Mouse (Mus musculus) liver, embryonic 16.5 days (tissue): ENCODE measurements around the gene Otulin. TPM values are rescaled to one million over a fixed set of nuclear protein-coding genes. Genes with fewer than 3 reads are reported as not detected.
A peak's percentile ranks its signal among the peaks of the same experiment; 100 is the strongest.

ENCODE experiments used
- ATAC-seq: fragments of 200-750 bp; cut with Nextera tagmentation; 2 replicates; pipeline ENCODE4 v1.8.0; 2017; ENCODE audit warnings: low read depth, mild to moderate bottlenecking, moderate number of reproducible peaks, moderate library complexity
- H3K27ac ChIP-seq: fragments of 300-500 bp; sonication (generic); 2 replicates; pipeline ENCODE4 v1.5.1; 2014; ENCODE audit warnings: mild to moderate bottlenecking, low read length
- H3K27me3 ChIP-seq: fragments of 300-500 bp; sonication (generic); 2 replicates; pipeline ENCODE4 v1.6.1; 2014; ENCODE audit warnings: low read depth, low read length, mixed read lengths; ENCODE audit not compliant: control insufficient read depth, insufficient read depth
- H3K36me3 ChIP-seq: fragments of 300-500 bp; sonication (generic); 2 replicates; pipeline ENCODE4 v1.6.1; 2014; ENCODE audit warnings: mild to moderate bottlenecking; ENCODE audit not compliant: control insufficient read depth, insufficient read depth
- H3K4me1 ChIP-seq: fragments of 300-500 bp; sonication (generic); 2 replicates; pipeline ENCODE4 v1.6.1; 2014; ENCODE audit warnings: low read depth, low read length, mixed read lengths; ENCODE audit not compliant: control insufficient read depth
- H3K4me2 ChIP-seq: fragments of 300-500 bp; sonication (generic); 2 replicates; pipeline ENCODE4 v1.6.1; 2014; ENCODE audit warnings: low read depth, low read length, mixed read lengths
- H3K4me3 ChIP-seq: fragments of 300-500 bp; sonication (generic); 2 replicates; pipeline ENCODE4 v1.5.1; 2014; ENCODE audit warnings: low read depth, mild to moderate bottlenecking, low read length
- H3K9ac ChIP-seq: fragments of 300-500 bp; sonication (generic); 2 replicates; pipeline ENCODE4 v1.6.1; 2014; ENCODE audit warnings: low read depth, low read length
- H3K9me3 ChIP-seq: fragments of 300-500 bp; sonication (generic); replicated peaks from 2 replicates; pipeline ENCODE4 v1.6.1; 2016; ENCODE audit warnings: low read length; ENCODE audit not compliant: control insufficient read depth
- WGBS: fragments of 180-500 bp; shearing (Covaris S2); extraction: QIAGEN DNeasy Blood & Tissue Kit; methylation state at CpG from one replicate; pipeline ENCODE4 v1.1.7; 2014; ENCODE audit not compliant: insufficient replicate concordance; 5-methylcytosine and 5-hydroxymethylcytosine counted together
- polyA plus RNA-seq: library from polyadenylated mRNA; unstranded; fragments of >200 nt; fragmentation: Nextera tagmentation; extraction: Ambion mirVana; gene quantifications from 2 replicates; pipeline ENCODE4 v1.2.1, GENCODE M21; 2015

Gene Otulin
- polyA plus RNA-seq, 1 experiment from 2014 or later: 12.3 TPM

DNA sequence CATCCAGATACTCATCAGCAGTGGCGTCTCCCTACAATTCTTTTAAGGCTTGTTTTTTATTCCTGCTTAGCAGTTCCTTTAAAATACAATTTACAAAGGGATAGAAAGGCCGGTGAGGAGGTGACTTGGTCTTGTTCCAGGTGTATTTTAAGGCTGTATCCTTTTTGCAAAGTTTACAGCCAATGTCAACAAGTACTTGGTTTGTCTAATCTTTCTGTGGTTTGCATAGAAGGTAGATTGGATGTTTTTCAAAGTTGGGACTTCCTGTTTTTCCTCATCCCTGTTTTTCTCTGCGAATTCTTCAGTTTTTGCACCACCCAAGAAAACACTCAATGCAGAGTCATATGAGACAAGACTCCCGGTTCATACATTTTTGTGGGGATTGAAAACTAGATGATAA, 101.6 kb downstream of the Otulin start:
- Histone ChIP-seq H3K27ac (no peak overlapping the region), H3K4me3 (no peak overlapping the region), H3K36me3 (no peaks in the 10 kb centered on the region), H3K9ac (no peak overlapping the region), H3K4me1 (peaks cover 2% of the 10 kb centered on the region), H3K4me2 (no peak overlapping the region), H3K27me3 (no peaks in the 10 kb centered on the region), H3K9me3 (no peaks in the 10 kb centered on the region)
- 52% methylated on average over 4 of the region's 4 CpGs for WGBS
- no peak for ATAC-seq

DNA sequence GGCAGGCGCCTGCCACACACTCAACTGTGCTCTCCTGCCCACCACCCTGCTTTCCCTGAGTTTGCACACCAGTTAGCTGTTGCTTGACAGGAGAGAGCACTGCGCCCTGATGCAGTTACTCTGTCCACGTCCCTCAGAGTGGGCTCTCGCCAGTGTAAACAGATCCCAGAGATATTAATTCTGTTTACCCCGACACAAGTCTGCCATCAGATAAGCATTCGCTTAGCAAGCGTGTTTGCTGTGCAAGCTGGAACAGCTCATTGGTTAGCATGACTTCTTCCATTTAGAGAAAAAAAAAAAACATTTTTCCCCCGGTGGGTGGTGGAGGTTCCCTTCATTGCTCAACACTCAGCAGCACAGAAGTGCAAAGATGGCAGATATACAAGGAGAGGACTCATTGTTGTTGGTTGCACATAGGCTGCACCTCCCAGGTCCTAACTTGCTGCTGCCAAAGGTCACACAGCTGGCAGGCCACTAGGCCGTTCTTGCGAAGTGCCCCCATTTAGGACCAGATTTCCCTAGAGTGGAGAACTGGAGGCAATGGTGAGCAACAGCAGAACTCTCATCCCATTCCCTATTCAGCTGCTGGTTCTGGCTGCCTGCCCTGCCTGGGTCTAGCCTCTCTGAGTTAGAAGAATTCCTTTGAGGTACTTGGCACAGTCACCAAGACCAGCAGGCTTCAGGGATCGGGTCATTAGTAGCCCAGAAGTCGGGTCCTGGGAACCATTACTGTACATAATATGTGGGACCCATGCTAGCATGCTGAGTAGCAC, 105.1 kb downstream of the Otulin start:
- peaks cover 2% of the 10 kb centered on the region for H3K4me1 ChIP-seq
- peak; percentile 16; the same call in 1 of the 2 replicates for ATAC-seq
- no peaks in the 10 kb centered on the region for H3K36me3 ChIP-seq
- H3K27me3 ChIP-seq: no peaks in the 10 kb centered on the region
- H3K9me3 ChIP-seq: no peaks in the 10 kb centered on the region
- WGBS: 63% methylated on average over 12 of the region's 12 CpGs
- no peak overlapping the region for H3K27ac ChIP-seq
- H3K4me3 ChIP-seq: no peak overlapping the region
- no peak overlapping the region for H3K4me2 ChIP-seq
- no peak overlapping the region for H3K9ac ChIP-seq

DNA sequence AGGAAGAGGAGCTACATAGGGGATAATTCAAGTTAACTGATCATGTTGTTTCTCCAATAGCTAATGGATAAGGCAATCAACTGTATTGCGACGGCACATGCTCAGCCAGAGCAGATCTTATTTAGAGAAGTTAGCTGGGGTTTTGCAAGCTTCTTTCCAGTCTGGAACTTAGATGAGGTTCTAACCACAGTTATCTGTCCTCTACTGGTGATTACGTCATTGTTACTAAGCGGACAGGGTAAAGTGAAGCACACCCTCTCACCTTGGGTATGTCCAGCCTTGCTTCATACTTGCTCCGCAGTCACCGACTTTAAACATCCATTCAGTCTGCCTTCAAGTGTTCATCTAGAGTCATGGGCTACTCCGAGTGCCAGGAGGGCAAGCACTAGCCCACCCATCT, 110.6 kb downstream of the Otulin start:
- no peaks in the 10 kb centered on the region for H3K36me3 ChIP-seq
- H3K4me3 ChIP-seq: no peak overlapping the region
- H3K27me3 ChIP-seq: no peaks in the 10 kb centered on the region
- no peaks in the 10 kb centered on the region for H3K9me3 ChIP-seq
- WGBS: 68% methylated on average over 7 of the region's 7 CpGs
- H3K4me1 ChIP-seq: no peaks in the 10 kb centered on the region
- H3K9ac ChIP-seq: no peak overlapping the region
- no peak for ATAC-seq
- no peak overlapping the region for H3K27ac ChIP-seq
- H3K4me2 ChIP-seq: no peak overlapping the region

DNA sequence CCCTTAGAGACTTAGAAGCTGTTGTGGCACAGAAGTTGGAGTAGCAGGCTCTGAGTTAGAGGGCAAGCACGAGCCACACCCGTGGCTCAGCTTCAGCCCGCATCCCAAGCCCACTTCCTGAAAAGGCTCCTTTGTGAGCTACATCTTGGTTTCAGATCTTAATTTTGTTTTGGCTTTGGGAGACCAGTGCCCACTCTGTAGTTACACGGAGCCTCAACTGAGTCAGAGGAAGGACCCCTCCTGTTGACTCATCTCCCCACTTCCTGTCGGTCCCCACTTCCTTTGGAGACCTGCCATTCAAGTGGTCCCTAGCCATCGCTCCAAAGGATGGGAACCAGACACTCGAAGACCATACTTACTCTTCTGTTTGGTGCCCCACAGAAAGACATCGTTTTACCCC, 112.5 kb downstream of the Otulin start:
- WGBS: 27% methylated on average over 8 of the region's 8 CpGs
- no peak overlapping the region for H3K9ac ChIP-seq
- no peak overlapping the region for H3K27ac ChIP-seq
- H3K27me3 ChIP-seq: no peaks in the 10 kb centered on the region
- no peak overlapping the region for H3K4me2 ChIP-seq
- ATAC-seq: no peak
- H3K36me3 ChIP-seq: no peaks in the 10 kb centered on the region
- H3K9me3 ChIP-seq: no peaks in the 10 kb centered on the region
- H3K4me3 ChIP-seq: no peak overlapping the region
- no peaks in the 10 kb centered on the region for H3K4me1 ChIP-seq

DNA sequence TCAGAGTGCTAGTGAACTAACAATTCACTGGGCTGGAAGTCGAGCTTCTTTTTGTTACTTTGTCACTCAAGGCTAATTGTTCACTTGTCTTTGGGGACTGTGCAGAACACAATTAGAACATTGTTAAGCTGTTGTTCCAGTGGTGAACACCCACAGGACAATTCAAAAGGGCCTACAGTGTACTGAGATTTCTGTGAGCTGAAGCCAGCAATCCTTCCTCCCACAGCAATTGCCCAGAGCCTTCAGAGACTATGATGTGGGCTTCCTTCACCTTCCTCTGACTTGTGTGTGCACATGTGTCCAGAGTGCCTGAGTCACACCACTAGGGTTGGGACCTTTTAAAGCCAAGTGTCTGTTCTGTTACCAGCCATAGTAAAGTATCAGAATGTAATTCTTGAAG, 113.6 kb downstream of the Otulin start:
- no peak overlapping the region for H3K4me2 ChIP-seq
- WGBS: 53% methylated on average over 1 of the region's 1 CpGs
- H3K36me3 ChIP-seq: no peaks in the 10 kb centered on the region
- H3K4me1 ChIP-seq: no peaks in the 10 kb centered on the region
- no peak overlapping the region for H3K9ac ChIP-seq
- no peak overlapping the region for H3K4me3 ChIP-seq
- ATAC-seq: no peak
- no peaks in the 10 kb centered on the region for H3K27me3 ChIP-seq
- H3K9me3 ChIP-seq: no peaks in the 10 kb centered on the region
- no peak overlapping the region for H3K27ac ChIP-seq

DNA sequence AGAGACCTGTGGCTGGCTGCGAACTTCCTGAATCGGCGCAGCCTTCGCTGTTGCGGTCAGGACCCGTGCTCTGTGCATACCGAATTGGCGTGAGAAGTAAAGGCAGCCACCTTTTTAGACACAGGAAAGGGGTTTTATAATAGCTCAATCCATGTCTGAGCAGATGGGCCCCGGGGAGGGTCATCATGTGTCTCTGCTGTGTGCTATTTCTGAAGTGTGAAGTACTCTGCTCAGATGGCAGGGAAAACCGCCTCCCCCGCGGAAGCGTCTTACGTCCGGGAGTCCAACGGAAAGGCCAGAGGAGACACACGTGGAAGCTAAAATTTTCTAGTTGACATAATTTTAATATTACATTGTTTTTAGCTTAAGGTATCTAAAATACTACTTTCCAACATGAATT, 121.5 kb downstream of the Otulin start:
- H3K9me3 ChIP-seq: no peaks in the 10 kb centered on the region
- no peak overlapping the region for H3K27ac ChIP-seq
- no peak overlapping the region for H3K4me2 ChIP-seq
- peaks cover 20% of the 10 kb centered on the region for H3K4me1 ChIP-seq
- no peaks in the 10 kb centered on the region for H3K36me3 ChIP-seq
- no peak overlapping the region for H3K4me3 ChIP-seq
- H3K9ac ChIP-seq: no peak overlapping the region
- H3K27me3 ChIP-seq: no peaks in the 10 kb centered on the region
- WGBS: 92% methylated on average over 17 of the region's 17 CpGs
- ATAC-seq: no peak

DNA sequence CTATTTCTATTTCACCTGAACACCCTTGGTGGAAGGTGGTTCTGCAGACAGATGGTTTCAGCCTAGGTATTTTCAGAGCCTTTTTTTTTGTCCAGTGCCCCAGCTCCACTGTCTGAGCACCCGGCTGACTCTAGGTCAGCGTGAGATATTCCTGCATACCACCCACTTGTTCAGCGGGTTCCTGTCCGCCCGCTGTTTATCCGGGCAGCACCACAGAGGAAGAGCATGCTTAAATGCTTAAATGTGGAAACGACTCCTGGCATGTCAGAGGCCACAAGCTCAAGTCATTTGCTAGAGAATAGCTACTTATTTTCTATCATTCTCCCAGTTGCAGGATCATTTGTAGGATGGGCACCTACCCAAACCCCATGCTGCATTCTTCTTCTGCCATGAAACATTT, 122.3 kb downstream of the Otulin start:
- Histone ChIP-seq H3K4me1 (peaks cover 20% of the 10 kb centered on the region), H3K36me3 (no peaks in the 10 kb centered on the region), H3K9me3 (no peaks in the 10 kb centered on the region), H3K4me3 (no peak overlapping the region), H3K9ac (no peak overlapping the region), H3K4me2 (no peak overlapping the region), H3K27ac (no peak overlapping the region), H3K27me3 (no peaks in the 10 kb centered on the region)
- 78% methylated on average over 7 of the region's 7 CpGs for WGBS
- ATAC-seq: no peak

DNA sequence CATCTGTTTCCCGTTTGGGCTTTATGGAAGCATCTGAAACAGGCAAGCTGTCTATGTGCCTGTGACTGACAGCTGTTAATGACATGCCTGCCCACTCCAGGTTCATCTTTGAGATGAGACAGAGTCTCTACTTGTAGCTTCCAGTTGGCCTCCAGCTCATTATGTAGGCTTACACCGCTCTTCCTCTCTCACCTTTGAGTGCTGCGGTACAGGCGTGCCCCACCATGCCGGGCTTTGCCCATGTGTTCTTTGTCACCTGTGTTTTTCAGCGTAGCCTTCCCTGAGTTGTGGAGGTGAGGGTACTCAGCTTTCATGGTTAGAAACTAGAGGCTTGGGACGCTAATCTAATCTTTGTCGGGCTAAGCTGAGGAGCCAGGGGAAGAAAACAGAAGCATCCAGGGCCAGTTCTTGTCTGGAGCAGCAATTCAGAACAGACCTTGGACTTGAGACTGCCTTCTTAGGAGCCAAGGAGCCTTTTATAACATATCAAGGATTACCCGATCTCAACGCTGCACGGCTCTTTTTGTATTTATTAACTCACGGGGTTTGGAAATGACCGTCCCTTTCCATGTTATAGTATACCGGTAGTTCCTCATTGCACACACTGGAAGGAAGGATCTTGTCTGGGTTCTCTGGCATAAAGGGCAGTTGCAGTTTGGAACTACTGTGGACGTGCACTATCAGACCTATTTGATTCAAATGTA, 123.4 kb downstream of the Otulin start:
- no peak for ATAC-seq
- WGBS: 84% methylated on average over 15 of the region's 15 CpGs
- Histone ChIP-seq H3K27me3 (no peaks in the 10 kb centered on the region), H3K4me1 (peaks cover 20% of the 10 kb centered on the region), H3K9ac (no peak overlapping the region), H3K9me3 (no peaks in the 10 kb centered on the region), H3K4me3 (no peak overlapping the region), H3K36me3 (no peaks in the 10 kb centered on the region), H3K27ac (no peak overlapping the region), H3K4me2 (no peak overlapping the region)

DNA sequence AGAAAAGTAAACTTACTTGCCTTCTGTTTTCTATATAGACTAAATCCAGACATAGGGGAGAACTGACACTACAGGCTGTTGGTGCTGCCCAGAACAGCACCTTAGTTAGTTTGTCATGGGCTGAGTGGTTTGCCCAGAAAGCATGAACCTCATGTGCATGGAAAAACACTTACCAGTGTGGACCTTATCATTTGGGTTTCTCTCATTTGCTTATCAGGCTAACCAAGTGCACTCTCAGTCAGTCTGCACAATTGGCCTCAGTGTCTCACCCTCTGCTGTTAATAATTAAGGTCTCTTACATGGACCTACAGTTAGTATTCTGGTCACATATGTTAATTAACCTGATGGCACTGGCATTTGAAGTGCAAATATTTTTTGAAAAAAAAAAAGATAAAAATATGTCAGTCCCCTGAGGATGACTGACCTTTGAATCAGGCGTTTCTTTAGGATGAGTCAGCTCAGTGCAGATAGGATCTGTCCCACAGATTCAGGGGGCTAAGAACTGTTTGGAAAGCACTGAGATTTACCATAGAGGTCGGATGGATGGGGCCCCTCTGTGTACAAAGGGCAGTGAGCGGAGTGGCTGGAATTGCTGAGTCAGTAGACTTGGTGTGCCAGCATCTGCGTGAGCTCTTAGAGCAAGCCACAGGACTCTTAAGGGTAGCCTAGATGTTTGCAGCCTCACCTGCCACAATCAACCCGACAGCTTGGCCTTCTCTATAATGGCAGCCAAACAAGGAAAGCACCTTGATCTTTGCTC, 124.2 kb downstream of the Otulin start:
- Histone ChIP-seq H3K4me2 (peak overlapping the region; percentile 41), H3K9me3 (no peaks in the 10 kb centered on the region), H3K9ac (peak overlapping the region; percentile 30), H3K27ac (peak overlapping the region; percentile 40; the same call in 1 of the 2 replicates), H3K4me3 (no peak overlapping the region), H3K27me3 (no peaks in the 10 kb centered on the region), H3K4me1 (peaks cover 25% of the 10 kb centered on the region), H3K36me3 (no peaks in the 10 kb centered on the region)
- ATAC-seq: peak; percentile 74
- 23% methylated on average over 5 of the region's 5 CpGs for WGBS
